9 mouse cellular contexts compared by ENCODE assay signal in genomic region chr7:75854231-75854925, GRCm38 (mm10). TPM values are rescaled to one million over a fixed set of nuclear protein-coding genes. Genes with fewer than 3 reads are reported as not detected.
A peak's percentile ranks its signal among the peaks of the same experiment; 100 is the strongest.
DNase-seq lines count a peak whose midpoint lies in the region; ATAC-seq and TF ChIP-seq lines count a peak whose summit lies in the region.
"Had no signal": no experiment of that assay in that cellular context is flagged by ENCODE, and none has a peak within 500 bp of the region (broad histone marks: within the 10 kb centered on the region; RNA-seq: fewer than 3 reads in every experiment).

No protein-coding gene starts in this region.

- peaks cover 12% of the 10 kb centered on the region for H3K36me3 ChIP-seq in forebrain, embryonic 13.5 days (ENCODE audit: poor library complexity, severe bottlenecking)
- 0 out of 2 replicates have a peak, but pooled peaks cover 2% of the 10 kb centered on the region for H3K36me3 ChIP-seq in liver, embryonic 11.5 days (ENCODE audit: control insufficient read depth, insufficient read depth, low read length)

- H3K27me3 ChIP-seq in Patski: no peaks in the 10 kb centered on the region
- H3K27me3 ChIP-seq in forebrain, embryonic 13.5 days: no peaks in the 10 kb centered on the region
- no peaks in the 10 kb centered on the region for H3K27me3 ChIP-seq in liver, embryonic 11.5 days (replicated peaks; ENCODE audit: control insufficient read depth, insufficient read depth, low read length)
- H3K27me3 ChIP-seq: limb, embryonic 12.5 days had no signal

- peak overlapping the region; percentile 54 for H3K9ac ChIP-seq in forebrain, embryonic 13.5 days
- H3K9ac ChIP-seq in liver, embryonic 11.5 days (ENCODE audit: low read depth, low read length): no peak overlapping the region
- H3K9ac ChIP-seq: limb, embryonic 12.5 days had no signal

- no peak overlapping the region for H3K4me3 ChIP-seq in brown adipose tissue, adult 24 weeks (ENCODE audit: insufficient read depth, low read depth, low read length)
- H3K4me3 ChIP-seq in forebrain, embryonic 13.5 days: no peak overlapping the region
- no peak overlapping the region for H3K4me3 ChIP-seq in liver, embryonic 11.5 days (ENCODE audit: low read depth, low read length)
- H3K4me3 ChIP-seq: limb, embryonic 12.5 days had no signal

- CTCF ChIA-PET in Patski (lab: Charles Lee): interaction anchor here (1.3 to 3.1 kb wide), 2 partner anchors 18 to 27 kb away, joined by 6 to 13 read pairs; no protein-coding TSS in a partner anchor

- in situ Hi-C loops in Patski (cut with MboI; ENCODE audit: low pct_unique_long_range_greater_than_20kb): loop anchor here (25.0 kb wide), 1 partner anchor 467 kb away; no protein-coding TSS in a partner anchor

- no peaks in the 10 kb centered on the region for H3K9me3 ChIP-seq in forebrain, embryonic 13.5 days (replicated peaks)
- no peaks in the 10 kb centered on the region for H3K9me3 ChIP-seq in liver, embryonic 11.5 days (ENCODE audit: control insufficient read depth, low read length)
- H3K9me3 ChIP-seq: limb, embryonic 12.5 days had no signal

- POLR2A ChIA-PET in Patski (lab: Charles Lee): no interaction called here

- H3K27ac ChIP-seq in brown adipose tissue, adult 24 weeks (replicated peaks; ENCODE audit: low read depth, low read length): 0 out of 2 replicates have a peak overlapping the region, but pooled peaks have one; percentile 7
- H3K27ac ChIP-seq in forebrain, embryonic 13.5 days: peak overlapping the region; percentile 79
- H3K27ac ChIP-seq in liver, embryonic 11.5 days (ENCODE audit: low read depth, low read length): 0 out of 2 replicates have a peak overlapping the region, but pooled peaks have one; percentile 8

- peak overlapping the region; percentile 23 for H3K4me2 ChIP-seq in forebrain, embryonic 13.5 days
- H3K4me2 ChIP-seq in liver, embryonic 11.5 days: no peak overlapping the region
- H3K4me2 ChIP-seq: limb, embryonic 12.5 days had no signal

- WGBS in forebrain, embryonic 13.5 days: 9% methylated on average over 6 of the region's 6 CpGs
- 75% methylated on average over 6 of the region's 6 CpGs for WGBS in liver, embryonic 11.5 days

- TF ChIP-seq CTCF in Patski (IDR thresholded peaks at IDR 0.05): no peak

- peak; percentile 20 for ATAC-seq in Patski
- ATAC-seq in forebrain, embryonic 13.5 days: no peak
- no peak for ATAC-seq in liver, embryonic 11.5 days (replicated peaks; ENCODE audit: low FRiP score)

- intact Hi-C loops in left cerebral cortex, postnatal 14 days (cut with DNase I): loop anchor here (5.0 kb wide), 1 partner anchor 87 kb away; no protein-coding TSS in a partner anchor

- H3K4me1 ChIP-seq in brown adipose tissue, adult 24 weeks (ENCODE audit: control insufficient read depth, insufficient read depth, insufficient read length, low read length): peaks cover 46% of the 10 kb centered on the region
- H3K4me1 ChIP-seq in forebrain, embryonic 13.5 days: peaks cover 63% of the 10 kb centered on the region
- H3K4me1 ChIP-seq in liver, embryonic 11.5 days (replicated peaks; ENCODE audit: control insufficient read depth, insufficient read depth, low read length): peaks cover 32% of the 10 kb centered on the region

- DNase-seq in Patski (ENCODE audit: low read depth, low spot score): peak; percentile 68
- DNase-seq in liver, embryonic 11.5 days (ENCODE audit: low spot score): no peak
- peak; percentile 84 for DNase-seq in retina, postnatal 1 day
- DNase-seq in adrenal gland, postnatal 14 days: no peak
- no peak for DNase-seq in thymus, postnatal 14 days
- DNase-seq in left cerebral cortex, postnatal 14 days (ENCODE audit: low spot score in 2 of 2): no peak

RNA-seq across cellular contexts. Expression of gene Klhl25, which starts 6.3 kb away (rescaled TPM):
- polyA plus RNA-seq in Patski (2021): 10.1 TPM
- polyA plus RNA-seq in brown adipose tissue, adult 24 weeks (2012; ENCODE audit: insufficient read depth, insufficient read length, missing spikeins): 4.7 and 8.6 TPM in 2 replicates
- 31.2 and 31.5 TPM in 2 replicates for polyA plus RNA-seq in forebrain, embryonic 13.5 days (2015; fragmentation: Nextera tagmentation; extraction: Ambion mirVana)
- 11.6 and 12.9 TPM in 2 replicates for polyA plus RNA-seq in liver, embryonic 11.5 days (2014; fragmentation: Nextera tagmentation; extraction: Ambion mirVana)
- total RNA-seq in adrenal gland, postnatal 14 days (2021): 12.5 and 14.3 TPM in 2 replicates
- total RNA-seq in left cerebral cortex, postnatal 14 days (2021): 10 to 100 TPM in 1 of 2 experiments, 1 to 10 TPM in 1; 9.4 to 11.3 TPM

Comparison
In these comparisons a context has a peak if more than half of its experiments do, and no peak if none do; other contexts are left out.
1. DNase-seq: peak in Patski (single experiment) and retina, postnatal 1 day (single experiment); none in liver, embryonic 11.5 days (single experiment), adrenal gland, postnatal 14 days (single experiment), thymus, postnatal 14 days (single experiment) and left cerebral cortex, postnatal 14 days (0 of 2).
2. H3K27ac ChIP-seq: peak in every context shown above with its lines; median percentile 79 in forebrain, embryonic 13.5 days; 8 in liver, embryonic 11.5 days; 7 in brown adipose tissue, adult 24 weeks.